Mouse (Mus musculus): ENCODE results near the gene 2410004B18Rik. TPM values are rescaled to one million over a fixed set of nuclear protein-coding genes. Genes with fewer than 3 reads are reported as not detected.

Gene 2410004B18Rik
- total RNA-seq, 1 experiment, result 38.7 TPM

DNA sequence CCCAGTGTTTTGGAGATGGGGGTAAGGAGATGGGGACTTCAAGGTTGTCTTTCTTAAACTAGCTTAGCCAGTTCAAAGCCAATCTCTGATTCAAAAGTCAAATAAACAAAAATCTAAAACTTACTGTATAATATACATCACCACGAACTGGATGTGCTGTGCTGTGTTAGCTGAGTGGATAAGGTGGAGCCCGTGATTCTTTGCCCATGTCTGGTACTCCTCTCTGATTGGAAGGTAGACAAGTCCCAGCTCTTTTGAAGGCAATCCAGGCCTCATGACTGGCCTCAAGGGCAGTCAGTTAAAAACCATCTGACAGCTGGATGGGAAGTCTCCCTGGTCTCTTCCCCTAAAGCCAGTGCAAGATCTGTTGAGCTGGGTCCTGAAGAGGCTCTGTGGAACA lies 15.6 kb downstream of the 2410004B18Rik start:
- no peak for DNase-seq (ENCODE audit: low read depth, low spot score)
- Histone ChIP-seq H3K9ac (ENCODE audit: insufficient read depth, low read depth, low read length, poor library complexity, severe bottlenecking) (no peak overlapping the region), H3K9me3 (ENCODE audit: control insufficient read depth, insufficient read depth, low read depth, low read length) (no peaks in the 10 kb centered on the region), H3K27ac (ENCODE audit: insufficient read depth, low read depth, low read length, poor library complexity, severe bottlenecking) (no peak overlapping the region), H3K4me1 (ENCODE audit: control insufficient read depth in 2 of 2, insufficient read depth in 2 of 2, low read length in 2 of 2, poor library complexity in 1 of 2) (peaks cover 0 to 1% of the 10 kb centered on the region in 2 experiments; a peak in 1 of 4 replicates), H3K36me3 (ENCODE audit: control insufficient read depth, insufficient read depth, low read length, poor library complexity, severe bottlenecking) (no peaks in the 10 kb centered on the region), H3K4me3 (ENCODE audit: insufficient read depth in 1 of 2, low read depth in 1 of 2, low read length in 2 of 2, poor library complexity in 1 of 2, severe bottlenecking in 1 of 2) (no peak overlapping the region)
- in situ Hi-C loops (cut with MboI; ENCODE audit: low sequenced_read_pairs in 2 of 2, unreplicated experiment in 2 of 2), result no loop called here
- no peak for TF ChIP-seq HCFC1 (IDR thresholded peaks at IDR 0.05; ENCODE audit: borderline replicate concordance, insufficient read depth, low read length)
- no peak for TF ChIP-seq ZC3H11A (IDR thresholded peaks at IDR 0.05; ENCODE audit: borderline replicate concordance, low read depth, low read length)
- TF ChIP-seq CHD2 (IDR thresholded peaks at IDR 0.05; ENCODE audit: low read depth, low read length), result no peak
- TF ChIP-seq MAFK (IDR thresholded peaks at IDR 0.05; ENCODE audit: insufficient read depth, low read depth, low read length), result no peak

DNA sequence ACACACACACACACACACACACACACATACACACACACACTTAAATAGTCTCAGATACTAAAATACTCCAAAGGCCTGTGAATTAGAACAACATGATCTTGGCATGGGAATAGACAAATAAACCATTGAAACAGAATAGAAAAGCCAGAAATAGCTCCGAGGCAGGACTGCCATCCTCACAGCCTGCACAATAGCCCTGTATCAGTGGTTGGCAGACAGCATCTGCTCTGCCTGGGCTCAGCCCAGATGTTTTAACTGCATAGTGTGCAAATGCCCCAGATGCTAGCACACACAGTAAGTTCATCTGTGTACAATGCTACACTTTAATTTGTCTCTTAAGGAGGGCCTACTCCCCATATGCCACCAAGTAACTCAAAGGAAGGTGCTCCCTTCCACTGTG lies 22.0 kb downstream of the 2410004B18Rik start:
- Histone ChIP-seq H3K4me3 (ENCODE audit: insufficient read depth in 1 of 2, low read depth in 1 of 2, low read length in 2 of 2, poor library complexity in 1 of 2, severe bottlenecking in 1 of 2) (no peak overlapping the region), H3K4me1 (ENCODE audit: control insufficient read depth in 2 of 2, insufficient read depth in 2 of 2, low read length in 2 of 2, poor library complexity in 1 of 2) (peaks cover 0 to 16% of the 10 kb centered on the region in 2 experiments), H3K36me3 (ENCODE audit: control insufficient read depth, insufficient read depth, low read length, poor library complexity, severe bottlenecking) (no peaks in the 10 kb centered on the region), H3K9me3 (ENCODE audit: control insufficient read depth, insufficient read depth, low read depth, low read length) (no peaks in the 10 kb centered on the region), H3K27ac (ENCODE audit: insufficient read depth, low read depth, low read length, poor library complexity, severe bottlenecking) (no peak overlapping the region), H3K9ac (ENCODE audit: insufficient read depth, low read depth, low read length, poor library complexity, severe bottlenecking) (no peak overlapping the region)
- DNase-seq (ENCODE audit: low read depth, low spot score), result no peak
- no peak for TF ChIP-seq ZNF384 (IDR thresholded peaks at IDR 0.05; ENCODE audit: low read depth, low read length)
- in situ Hi-C loops (cut with MboI; ENCODE audit: low sequenced_read_pairs in 2 of 2, unreplicated experiment in 2 of 2), result no loop called here

GRCm38 (mm10) chr3:145962411-145962810 lies 24.6 kb downstream of the 2410004B18Rik start:
- Histone ChIP-seq H3K36me3 (ENCODE audit: control insufficient read depth, insufficient read depth, low read length, poor library complexity, severe bottlenecking) (no peaks in the 10 kb centered on the region), H3K4me1 (ENCODE audit: control insufficient read depth in 2 of 2, insufficient read depth in 2 of 2, low read length in 2 of 2, poor library complexity in 1 of 2) (peaks cover 0 to 21% of the 10 kb centered on the region in 2 experiments), H3K9ac (ENCODE audit: insufficient read depth, low read depth, low read length, poor library complexity, severe bottlenecking) (no peak overlapping the region), H3K27ac (ENCODE audit: insufficient read depth, low read depth, low read length, poor library complexity, severe bottlenecking) (no peak overlapping the region), H3K9me3 (ENCODE audit: control insufficient read depth, insufficient read depth, low read depth, low read length) (no peaks in the 10 kb centered on the region), H3K4me3 (ENCODE audit: insufficient read depth in 1 of 2, low read depth in 1 of 2, low read length in 2 of 2, poor library complexity in 1 of 2, severe bottlenecking in 1 of 2) (no peak overlapping the region)
- TF ChIP-seq HCFC1 (IDR thresholded peaks at IDR 0.05; ENCODE audit: borderline replicate concordance, insufficient read depth, low read length) (no peak), CHD2 (IDR thresholded peaks at IDR 0.05; ENCODE audit: low read depth, low read length) (no peak), ZNF384 (IDR thresholded peaks at IDR 0.05; ENCODE audit: low read depth, low read length) (no peak), MAFK (IDR thresholded peaks at IDR 0.05; ENCODE audit: insufficient read depth, low read depth, low read length) (no peak), ZC3H11A (IDR thresholded peaks at IDR 0.05; ENCODE audit: borderline replicate concordance, low read depth, low read length) (no peak)
- in situ Hi-C loops (cut with MboI; ENCODE audit: low sequenced_read_pairs in 2 of 2, unreplicated experiment in 2 of 2), result no loop called here
- no peak for DNase-seq (ENCODE audit: low read depth, low spot score)

DNA sequence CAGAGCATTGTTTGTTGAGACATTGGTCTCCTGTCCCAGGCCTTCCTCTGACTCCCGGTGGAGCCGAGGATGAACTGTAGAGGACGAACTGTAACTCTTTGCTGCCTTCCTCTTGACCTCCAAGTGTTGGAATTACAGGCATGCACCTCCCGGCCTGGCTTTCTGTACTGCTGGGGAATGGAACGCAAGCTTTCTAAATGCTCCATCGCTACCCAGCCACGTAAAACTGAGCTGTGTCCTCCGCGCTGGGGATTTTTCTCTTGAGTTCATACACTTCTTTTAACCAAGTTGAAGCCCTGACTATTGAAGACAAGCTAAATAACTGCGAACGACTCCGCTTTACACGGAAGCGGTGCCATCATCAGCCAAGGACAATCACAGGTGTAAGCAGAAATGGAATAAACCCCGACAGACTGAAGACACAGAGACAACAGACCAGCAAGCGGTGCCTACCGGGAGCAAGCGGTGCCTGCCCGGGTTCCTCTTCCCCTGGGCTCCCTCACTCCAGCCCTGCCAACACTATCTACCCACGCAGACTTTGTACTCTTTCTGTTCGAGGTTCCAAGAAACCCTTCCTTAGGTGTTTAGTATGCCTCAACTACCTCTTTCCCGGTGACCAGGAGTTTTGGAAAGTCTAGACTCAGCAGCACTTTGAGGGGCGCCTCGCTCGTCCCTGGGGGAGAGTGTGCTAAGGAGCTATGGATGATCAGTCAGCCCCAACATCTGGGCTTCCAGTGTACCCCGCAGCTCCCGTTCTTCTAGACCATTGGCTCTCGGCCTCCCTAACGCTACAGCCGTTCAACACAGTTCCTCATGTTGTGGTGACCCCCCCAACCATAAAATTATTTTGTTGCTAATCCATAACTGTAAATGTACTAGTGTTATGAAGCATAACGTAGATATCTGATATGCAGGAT lies 25.5 kb downstream of the 2410004B18Rik start:
- Histone ChIP-seq H3K4me1 (ENCODE audit: control insufficient read depth in 2 of 2, insufficient read depth in 2 of 2, low read length in 2 of 2, poor library complexity in 1 of 2) (peaks cover 0 to 21% of the 10 kb centered on the region in 2 experiments), H3K36me3 (ENCODE audit: control insufficient read depth, insufficient read depth, low read length, poor library complexity, severe bottlenecking) (no peaks in the 10 kb centered on the region), H3K9ac (ENCODE audit: insufficient read depth, low read depth, low read length, poor library complexity, severe bottlenecking) (0 out of 2 replicates have a peak overlapping the region, but pooled peaks have one; percentile 8), H3K9me3 (ENCODE audit: control insufficient read depth, insufficient read depth, low read depth, low read length) (no peaks in the 10 kb centered on the region), H3K27ac (ENCODE audit: insufficient read depth, low read depth, low read length, poor library complexity, severe bottlenecking) (no peak overlapping the region), H3K4me3 (ENCODE audit: insufficient read depth in 1 of 2, low read depth in 1 of 2, low read length in 2 of 2, poor library complexity in 1 of 2, severe bottlenecking in 1 of 2) (peak overlapping the region; percentile 35 to 41; a peak in 3 of 4 replicates)
- in situ Hi-C loops (cut with MboI; ENCODE audit: low sequenced_read_pairs in 2 of 2, unreplicated experiment in 2 of 2), result no loop called here
- DNase-seq (ENCODE audit: low read depth, low spot score), result no peak
- no peak for TF ChIP-seq MAFK (IDR thresholded peaks at IDR 0.05; ENCODE audit: insufficient read depth, low read depth, low read length)
- TF ChIP-seq ZNF384 (IDR thresholded peaks at IDR 0.05; ENCODE audit: low read depth, low read length), result no peak
- TF ChIP-seq HCFC1 (IDR thresholded peaks at IDR 0.05; ENCODE audit: borderline replicate concordance, insufficient read depth, low read length), result no peak
- no peak for TF ChIP-seq CHD2 (IDR thresholded peaks at IDR 0.05; ENCODE audit: low read depth, low read length)
- TF ChIP-seq ZC3H11A (IDR thresholded peaks at IDR 0.05; ENCODE audit: borderline replicate concordance, low read depth, low read length), result no peak

Data from ES-E14 (cell line).